In genomic region chr1:135154011-135154410, GRCm38 (mm10) we compare ENCODE assay signal across 8 mouse cellular contexts. TPM values are rescaled to one million over a fixed set of nuclear protein-coding genes. Genes with fewer than 3 reads are reported as not detected.
DNase-seq lines count a peak whose midpoint lies in the region; ATAC-seq and TF ChIP-seq lines count a peak whose summit lies in the region.

No protein-coding gene starts in this region.

- in situ Hi-C loops in ES-E14 (cut with MboI; ENCODE audit: low sequenced_read_pairs in 2 of 2, unreplicated experiment in 2 of 2): loop anchor here in 1 of 2 experiments (25.0 kb wide), 1 partner anchor 208 kb away; no protein-coding TSS in a partner anchor

- peak overlapping the region; percentile 3; the same call in 1 of the 2 replicates for H3K4me3 ChIP-seq in heart, embryonic 12.5 days
- H3K4me3 ChIP-seq in ES-E14 (ENCODE audit: insufficient read depth in 1 of 2, low read depth in 1 of 2, low read length in 2 of 2, poor library complexity in 1 of 2, severe bottlenecking in 1 of 2): peak overlapping the region; percentile 36 to 38
- H3K4me3 ChIP-seq in hindbrain, embryonic 12.5 days: peak overlapping the region; percentile 17; the same call in 1 of the 2 replicates
- peak overlapping the region; percentile 20; the same call in 1 of the 2 replicates for H3K4me3 ChIP-seq in midbrain, embryonic 11.5 days (ENCODE audit: low read depth, low read length)

- H3K9ac ChIP-seq in heart, embryonic 12.5 days: peak overlapping the region; percentile 59; the same call in 1 of the 2 replicates
- no peak overlapping the region for H3K9ac ChIP-seq in ES-E14 (ENCODE audit: insufficient read depth, low read depth, low read length, poor library complexity, severe bottlenecking)
- peak overlapping the region; percentile 59 for H3K9ac ChIP-seq in hindbrain, embryonic 12.5 days
- peak overlapping the region; percentile 73 for H3K9ac ChIP-seq in midbrain, embryonic 11.5 days (ENCODE audit: low read length)

- H3K36me3 ChIP-seq in heart, embryonic 12.5 days: peaks cover 21% of the 10 kb centered on the region
- peaks cover 25% of the 10 kb centered on the region for H3K36me3 ChIP-seq in ES-E14 (ENCODE audit: control insufficient read depth, insufficient read depth, low read length, poor library complexity, severe bottlenecking)
- H3K36me3 ChIP-seq in hindbrain, embryonic 12.5 days: peaks cover 32% of the 10 kb centered on the region
- 0 out of 2 replicates have a peak, but pooled peaks cover 3% of the 10 kb centered on the region for H3K36me3 ChIP-seq in midbrain, embryonic 11.5 days (ENCODE audit: control insufficient read depth, insufficient read depth, low read length)

- intact Hi-C loops in heart, postnatal 10 days (cut with DNase I): loop anchor here (1.0 to 10.0 kb wide), 2 partner anchors 214 to 541 kb away; no protein-coding TSS in a partner anchor

- WGBS in heart, embryonic 12.5 days: 27% methylated on average over 13 of the region's 13 CpGs
- 21% methylated on average over 13 of the region's 13 CpGs for WGBS in hindbrain, embryonic 12.5 days
- 16% methylated on average over 12 of the region's 13 CpGs for WGBS in midbrain, embryonic 11.5 days

- peaks cover 36% of the 10 kb centered on the region for H3K4me1 ChIP-seq in heart, embryonic 12.5 days (replicated peaks)
- H3K4me1 ChIP-seq in ES-E14 (ENCODE audit: control insufficient read depth in 2 of 2, insufficient read depth in 2 of 2, low read length in 2 of 2, poor library complexity in 1 of 2): peaks cover 1 to 10% of the 10 kb centered on the region in 2 experiments; a peak in 1 of 4 replicates
- peaks cover 31% of the 10 kb centered on the region for H3K4me1 ChIP-seq in hindbrain, embryonic 12.5 days
- H3K4me1 ChIP-seq in midbrain, embryonic 11.5 days (ENCODE audit: control insufficient read depth, insufficient read depth, low read length): no peaks in the 10 kb centered on the region; the same call in none of the 2 replicates

- ATAC-seq in heart, embryonic 12.5 days (ENCODE audit: insufficient number of reproducible peaks, low FRiP score): peak; percentile 23; the same call in 1 of the 2 replicates
- ATAC-seq in hindbrain, embryonic 12.5 days (ENCODE audit: low FRiP score): peak; percentile 46
- ATAC-seq in midbrain, embryonic 11.5 days (ENCODE audit: low FRiP score): peak; percentile 33
- ATAC-seq in erythroid progenitor cell, adult 5-6 weeks (replicated peaks; ENCODE audit: low FRiP score, poor library complexity, severe bottlenecking): no peak

- peak overlapping the region; percentile 57 for H3K4me2 ChIP-seq in heart, embryonic 12.5 days
- H3K4me2 ChIP-seq in hindbrain, embryonic 12.5 days (replicated peaks): peak overlapping the region; percentile 46
- H3K4me2 ChIP-seq in midbrain, embryonic 11.5 days: peak overlapping the region; percentile 49

- no peak for DNase-seq in heart, postnatal 10 days
- DNase-seq in ES-E14 (ENCODE audit: low read depth, low spot score): no peak
- DNase-seq in midbrain, embryonic 11.5 days (ENCODE audit: low spot score, missing footprints): no peak
- no peak for DNase-seq in thymus, adult 18-20 months
- DNase-seq in retina, postnatal 1 day: no peak

- H3K27me3 ChIP-seq in heart, embryonic 12.5 days (replicated peaks): peaks cover 34% of the 10 kb centered on the region
- H3K27me3 ChIP-seq in hindbrain, embryonic 12.5 days: no peaks in the 10 kb centered on the region
- no peaks in the 10 kb centered on the region for H3K27me3 ChIP-seq in midbrain, embryonic 11.5 days (ENCODE audit: control insufficient read depth, insufficient read depth, low read length)

- H3K9me3 ChIP-seq in heart, embryonic 12.5 days (replicated peaks): no peaks in the 10 kb centered on the region
- no peaks in the 10 kb centered on the region for H3K9me3 ChIP-seq in ES-E14 (ENCODE audit: control insufficient read depth, insufficient read depth, low read depth, low read length)
- H3K9me3 ChIP-seq in hindbrain, embryonic 12.5 days (replicated peaks): no peaks in the 10 kb centered on the region
- no peaks in the 10 kb centered on the region for H3K9me3 ChIP-seq in midbrain, embryonic 11.5 days (ENCODE audit: control insufficient read depth, low read length)

- 0 out of 2 replicates have a peak overlapping the region, but pooled peaks have one; percentile 24 for H3K27ac ChIP-seq in heart, embryonic 12.5 days (ENCODE audit: poor library complexity, severe bottlenecking)
- H3K27ac ChIP-seq in ES-E14 (ENCODE audit: insufficient read depth, low read depth, low read length, poor library complexity, severe bottlenecking): peak overlapping the region; percentile 40; the same call in 1 of the 2 replicates
- peak overlapping the region; percentile 89 for H3K27ac ChIP-seq in hindbrain, embryonic 12.5 days
- H3K27ac ChIP-seq in midbrain, embryonic 11.5 days (ENCODE audit: low read depth, low read length): peak overlapping the region; percentile 73

TF ChIP-seq in ES-E14, 5 proteins besides CTCF, POLR2A, EP300 and RAD21:
- no peak for TF ChIP-seq ZNF384 (IDR thresholded peaks at IDR 0.05; ENCODE audit: low read depth, low read length)
- no peak for TF ChIP-seq MAFK (IDR thresholded peaks at IDR 0.05; ENCODE audit: insufficient read depth, low read depth, low read length)
- no peak for TF ChIP-seq CHD2 (IDR thresholded peaks at IDR 0.05; ENCODE audit: low read depth, low read length)
- no peak for TF ChIP-seq ZC3H11A (IDR thresholded peaks at IDR 0.05; ENCODE audit: borderline replicate concordance, low read depth, low read length)
- TF ChIP-seq HCFC1 (IDR thresholded peaks at IDR 0.05; ENCODE audit: borderline replicate concordance, insufficient read depth, low read length): no peak

RNA-seq across cellular contexts. Expression of gene Arl8a, which starts 7.4 kb away (rescaled TPM):
- 36.4 and 36.6 TPM in 2 replicates for polyA plus RNA-seq in heart, embryonic 12.5 days (2016; fragmentation: Nextera tagmentation; extraction: Ambion mirVana)
- total RNA-seq in heart, postnatal 10 days (2021): 10 to 100 TPM; 29.9 to 31.8 TPM
- 17.5 and 19.3 TPM in 2 replicates for total RNA-seq in ES-E14 (2012; rRNA removed)
- 171 and 183 TPM in 2 replicates for polyA plus RNA-seq in hindbrain, embryonic 12.5 days (2016; fragmentation: Nextera tagmentation; extraction: Ambion mirVana)
- 61.3 and 72.2 TPM in 2 replicates for polyA plus RNA-seq in midbrain, embryonic 11.5 days (2014; fragmentation: Nextera tagmentation; extraction: Ambion mirVana)
- 19.3 and 21.3 TPM in 2 replicates for total RNA-seq in erythroid progenitor cell, adult 5-6 weeks (2015; ENCODE audit: low replicate concordance)
- total RNA-seq in erythroid progenitor cell, adult 5-6 weeks (2017; ENCODE audit: low replicate concordance): 12.3 and 17.8 TPM in 2 replicates

RNA-seq across cellular contexts. Expression of gene Gpr37l1, which starts 13.5 kb away (rescaled TPM):
- polyA plus RNA-seq in heart, embryonic 12.5 days (2016; fragmentation: Nextera tagmentation; extraction: Ambion mirVana): not detected in 2 replicates
- under 1 TPM in 1 of 2 experiments, not detected in 1; 0.29 TPM for total RNA-seq in heart, postnatal 10 days (2021)
- total RNA-seq in ES-E14 (2012; rRNA removed): 0.26 TPM in 1 of 2 replicates, not detected in the other
- polyA plus RNA-seq in hindbrain, embryonic 12.5 days (2016; fragmentation: Nextera tagmentation; extraction: Ambion mirVana): 0.10 and 0.12 TPM in 2 replicates
- polyA plus RNA-seq in midbrain, embryonic 11.5 days (2014; fragmentation: Nextera tagmentation; extraction: Ambion mirVana): not detected in 2 replicates
- total RNA-seq in erythroid progenitor cell, adult 5-6 weeks (2015; ENCODE audit: low replicate concordance): not detected in 2 replicates
- not detected in 2 replicates for total RNA-seq in erythroid progenitor cell, adult 5-6 weeks (2017; ENCODE audit: low replicate concordance)

RNA-seq across cellular contexts. Expression of gene Ptpn7, which starts 21.5 kb away (rescaled TPM):
- 1.0 and 1.4 TPM in 2 replicates for polyA plus RNA-seq in heart, embryonic 12.5 days (2016; fragmentation: Nextera tagmentation; extraction: Ambion mirVana)
- under 1 TPM; 0.60 to 0.82 TPM for total RNA-seq in heart, postnatal 10 days (2021)
- 1.1 and 2.3 TPM in 2 replicates for total RNA-seq in ES-E14 (2012; rRNA removed)
- 1.2 TPM in 2 replicates for polyA plus RNA-seq in hindbrain, embryonic 12.5 days (2016; fragmentation: Nextera tagmentation; extraction: Ambion mirVana)
- 1.4 and 1.6 TPM in 2 replicates for polyA plus RNA-seq in midbrain, embryonic 11.5 days (2014; fragmentation: Nextera tagmentation; extraction: Ambion mirVana)
- total RNA-seq in erythroid progenitor cell, adult 5-6 weeks (2015; ENCODE audit: low replicate concordance): 8.3 and 12.2 TPM in 2 replicates
- total RNA-seq in erythroid progenitor cell, adult 5-6 weeks (2017; ENCODE audit: low replicate concordance): 10.8 and 11.9 TPM in 2 replicates

RNA-seq across cellular contexts. Expression of gene Lgr6, which starts 48.9 kb away (rescaled TPM):
- polyA plus RNA-seq in heart, embryonic 12.5 days (2016; fragmentation: Nextera tagmentation; extraction: Ambion mirVana): 0.80 and 0.82 TPM in 2 replicates
- 10 to 100 TPM; 12.3 to 17.4 TPM for total RNA-seq in heart, postnatal 10 days (2021)
- 1.7 TPM in 2 replicates for total RNA-seq in ES-E14 (2012; rRNA removed)
- polyA plus RNA-seq in hindbrain, embryonic 12.5 days (2016; fragmentation: Nextera tagmentation; extraction: Ambion mirVana): 0.70 and 0.90 TPM in 2 replicates
- 0.12 and 0.15 TPM in 2 replicates for polyA plus RNA-seq in midbrain, embryonic 11.5 days (2014; fragmentation: Nextera tagmentation; extraction: Ambion mirVana)
- not detected in 2 replicates for total RNA-seq in erythroid progenitor cell, adult 5-6 weeks (2015; ENCODE audit: low replicate concordance)
- not detected in 2 replicates for total RNA-seq in erythroid progenitor cell, adult 5-6 weeks (2017; ENCODE audit: low replicate concordance)

Comparison
In these comparisons a context has a peak if more than half of its experiments do, and no peak if none do; other contexts are left out.
1. H3K27ac ChIP-seq: peak in every context shown above with its lines; median percentile 89 in hindbrain, embryonic 12.5 days; 73 in midbrain, embryonic 11.5 days; 40 in ES-E14; 24 in heart, embryonic 12.5 days.